Mouse (Mus musculus): Measurements from ENCODE around the gene Lrrc17. TPM values are rescaled to one million over a fixed set of nuclear protein-coding genes. Genes with fewer than 3 reads are reported as not detected.

Lrrc17 gene
- polyA plus RNA-seq, 1 experiment = 1.1 TPM

- no peak for DNase-seq
- no peak overlapping the region for H3K27ac ChIP-seq (ENCODE audit: insufficient read depth, low read depth, low read length)
- WGBS = 86% methylated on average over 5 of the region's 5 CpGs
These were observed 10.4 kb upstream of the Lrrc17 start for GRCm38 (mm10) chr5:21532921-21533320.

GRCm38 (mm10) chr5:21542226-21542625 lies 1.1 kb upstream of the Lrrc17 start:
- 73% methylated on average over 4 of the region's 4 CpGs for WGBS
- Histone ChIP-seq H3K36me3 (ENCODE audit: control insufficient read depth, insufficient read depth, low read length) (no peaks in the 10 kb centered on the region), H3K27me3 (replicated peaks; ENCODE audit: control insufficient read depth, insufficient read depth, low read length) (no peaks in the 10 kb centered on the region), H3K27ac (ENCODE audit: insufficient read depth, low read depth, low read length) (no peak overlapping the region), H3K4me1 (ENCODE audit: control insufficient read depth, insufficient read depth, low read length) (no peaks in the 10 kb centered on the region), H3K4me3 (ENCODE audit: insufficient read depth, low read depth, low read length) (no peak overlapping the region)
- no peak for DNase-seq
- TF ChIP-seq CTCF (conservative IDR thresholded peaks at IDR 0.05; ENCODE audit: insufficient read depth, insufficient read length, low read depth, low read length) (no peak), POLR2A (IDR thresholded peaks at IDR 0.05; ENCODE audit: low read depth, low read length) (no peak)

More at GRCm38 (mm10) chr5:21532921-21533320, 10.4 kb upstream of the Lrrc17 start:
- no peak overlapping the region for H3K4me3 ChIP-seq (ENCODE audit: insufficient read depth, low read depth, low read length)
- H3K36me3 ChIP-seq (ENCODE audit: control insufficient read depth, insufficient read depth, low read length) = no peaks in the 10 kb centered on the region
- TF ChIP-seq POLR2A (IDR thresholded peaks at IDR 0.05; ENCODE audit: low read depth, low read length) = no peak
- no peak for TF ChIP-seq CTCF (conservative IDR thresholded peaks at IDR 0.05; ENCODE audit: insufficient read depth, insufficient read length, low read depth, low read length)
- H3K4me1 ChIP-seq (ENCODE audit: control insufficient read depth, insufficient read depth, low read length) = no peaks in the 10 kb centered on the region
- no peaks in the 10 kb centered on the region for H3K27me3 ChIP-seq (replicated peaks; ENCODE audit: control insufficient read depth, insufficient read depth, low read length)

GRCm38 (mm10) chr5:21544821-21545220 lies 1.5 kb downstream of the Lrrc17 start:
- Histone ChIP-seq H3K4me3 (ENCODE audit: insufficient read depth, low read depth, low read length) (no peak overlapping the region), H3K27ac (ENCODE audit: insufficient read depth, low read depth, low read length) (no peak overlapping the region)
- WGBS = 64% methylated on average over 3 of the region's 3 CpGs

GRCm38 (mm10) chr5:21545227-21545626 lies 1.9 kb downstream of the Lrrc17 start:
- H3K27me3 ChIP-seq (replicated peaks; ENCODE audit: control insufficient read depth, insufficient read depth, low read length) = no peaks in the 10 kb centered on the region
- DNase-seq = no peak
- H3K27ac ChIP-seq (ENCODE audit: insufficient read depth, low read depth, low read length) = no peak overlapping the region
- no peaks in the 10 kb centered on the region for H3K36me3 ChIP-seq (ENCODE audit: control insufficient read depth, insufficient read depth, low read length)
- no peak overlapping the region for H3K4me3 ChIP-seq (ENCODE audit: insufficient read depth, low read depth, low read length)
- no peaks in the 10 kb centered on the region for H3K4me1 ChIP-seq (ENCODE audit: control insufficient read depth, insufficient read depth, low read length)
- TF ChIP-seq POLR2A (IDR thresholded peaks at IDR 0.05; ENCODE audit: low read depth, low read length) = no peak
- no peak for TF ChIP-seq CTCF (conservative IDR thresholded peaks at IDR 0.05; ENCODE audit: insufficient read depth, insufficient read length, low read depth, low read length)

More at GRCm38 (mm10) chr5:21544821-21545220, 1.5 kb downstream of the Lrrc17 start:
- no peaks in the 10 kb centered on the region for H3K27me3 ChIP-seq (replicated peaks; ENCODE audit: control insufficient read depth, insufficient read depth, low read length)
- no peaks in the 10 kb centered on the region for H3K36me3 ChIP-seq (ENCODE audit: control insufficient read depth, insufficient read depth, low read length)
- no peaks in the 10 kb centered on the region for H3K4me1 ChIP-seq (ENCODE audit: control insufficient read depth, insufficient read depth, low read length)
- DNase-seq = no peak
- TF ChIP-seq CTCF (conservative IDR thresholded peaks at IDR 0.05; ENCODE audit: insufficient read depth, insufficient read length, low read depth, low read length) (no peak), POLR2A (IDR thresholded peaks at IDR 0.05; ENCODE audit: low read depth, low read length) (no peak)

- no peak overlapping the region for H3K4me3 ChIP-seq (ENCODE audit: insufficient read depth, low read depth, low read length)
- H3K27me3 ChIP-seq (replicated peaks; ENCODE audit: control insufficient read depth, insufficient read depth, low read length) = no peaks in the 10 kb centered on the region
- H3K4me1 ChIP-seq (ENCODE audit: control insufficient read depth, insufficient read depth, low read length) = no peaks in the 10 kb centered on the region
- no peak for DNase-seq
- WGBS = 75% methylated on average over 4 of the region's 4 CpGs
- no peak overlapping the region for H3K27ac ChIP-seq (ENCODE audit: insufficient read depth, low read depth, low read length)
- H3K36me3 ChIP-seq (ENCODE audit: control insufficient read depth, insufficient read depth, low read length) = no peaks in the 10 kb centered on the region
- TF ChIP-seq POLR2A (IDR thresholded peaks at IDR 0.05; ENCODE audit: low read depth, low read length) (no peak), CTCF (conservative IDR thresholded peaks at IDR 0.05; ENCODE audit: insufficient read depth, insufficient read length, low read depth, low read length) (no peak)
These were observed 2.4 kb downstream of the Lrrc17 start for GRCm38 (mm10) chr5:21545786-21546185.

- DNase-seq = no peak
- 76% methylated on average over 8 of the region's 8 CpGs for WGBS
- Histone ChIP-seq H3K4me1 (ENCODE audit: control insufficient read depth, insufficient read depth, low read length) (no peaks in the 10 kb centered on the region), H3K4me3 (ENCODE audit: insufficient read depth, low read depth, low read length) (no peak overlapping the region), H3K36me3 (ENCODE audit: control insufficient read depth, insufficient read depth, low read length) (no peaks in the 10 kb centered on the region), H3K27ac (ENCODE audit: insufficient read depth, low read depth, low read length) (no peak overlapping the region), H3K27me3 (replicated peaks; ENCODE audit: control insufficient read depth, insufficient read depth, low read length) (no peaks in the 10 kb centered on the region)
- TF ChIP-seq CTCF (conservative IDR thresholded peaks at IDR 0.05; ENCODE audit: insufficient read depth, insufficient read length, low read depth, low read length) = no peak
- TF ChIP-seq POLR2A (IDR thresholded peaks at IDR 0.05; ENCODE audit: low read depth, low read length) = no peak
These were observed 3.6 kb downstream of the Lrrc17 start for GRCm38 (mm10) chr5:21547005-21547404.

GRCm38 (mm10) chr5:21553685-21554084 lies 10.3 kb downstream of the Lrrc17 start:
- Histone ChIP-seq H3K27ac (ENCODE audit: insufficient read depth, low read depth, low read length) (no peak overlapping the region), H3K4me1 (ENCODE audit: control insufficient read depth, insufficient read depth, low read length) (no peaks in the 10 kb centered on the region), H3K36me3 (ENCODE audit: control insufficient read depth, insufficient read depth, low read length) (no peaks in the 10 kb centered on the region), H3K4me3 (ENCODE audit: insufficient read depth, low read depth, low read length) (no peak overlapping the region), H3K27me3 (replicated peaks; ENCODE audit: control insufficient read depth, insufficient read depth, low read length) (no peaks in the 10 kb centered on the region)
- no peak for TF ChIP-seq CTCF (conservative IDR thresholded peaks at IDR 0.05; ENCODE audit: insufficient read depth, insufficient read length, low read depth, low read length)
- no peak for TF ChIP-seq POLR2A (IDR thresholded peaks at IDR 0.05; ENCODE audit: low read depth, low read length)
- 60% methylated on average over 4 of the region's 4 CpGs for WGBS
- no peak for DNase-seq
